Mouse (Mus musculus): ENCODE measurements at regions not wholly inside any gene's neighbourhood (a gene's known extent, or its start where the extent isn't known, plus 50 kb on each side); places are given as distances from the start of the nearest gene placed in this dataset.

GRCm38 (mm10) chr14:105034712-105035377 lies 142.3 kb downstream of the Rbm26 start:
- no peak for TF ChIP-seq GATA1 (IDR thresholded peaks at IDR 0.05; ENCODE audit: borderline replicate concordance, low read length)
- no peak for TF ChIP-seq FLI1 (IDR thresholded peaks at IDR 0.05; ENCODE audit: low read length)

Data from megakaryocyte, embryonic 14.5 days (primary cell).